Mouse (Mus musculus) embryonic facial prominence, embryonic 12.5 days (tissue): ENCODE measurements around the gene Eef1akmt3. TPM values are rescaled to one million over a fixed set of nuclear protein-coding genes. Genes with fewer than 3 reads are reported as not detected.
"Not testable (repeated sequence)": the region's sequence is repeated elsewhere in the genome, so short reads cannot be mapped to it uniquely, and the experiment has no call there.

Experiments
- ATAC-seq: fragments of 200-750 bp; cut with Nextera tagmentation; 2 replicates; pipeline ENCODE4 v1.8.0; 2017; ENCODE audit not compliant: insufficient number of reproducible peaks, insufficient read depth, low FRiP score, low TSS enrichment
- H3K27ac ChIP-seq: fragments of 300-500 bp; sonication (generic); 2 replicates; pipeline ENCODE4 v1.5.1; 2016; ENCODE audit warnings: mild to moderate bottlenecking
- H3K27me3 ChIP-seq: fragments of 300-500 bp; sonication (generic); 2 replicates; pipeline ENCODE4 v1.6.1; 2016; ENCODE audit warnings: mild to moderate bottlenecking, moderate library complexity
- H3K36me3 ChIP-seq: fragments of 300-500 bp; sonication (generic); 2 replicates; pipeline ENCODE4 v1.6.1; 2016; ENCODE audit warnings: mild to moderate bottlenecking
- H3K4me1 ChIP-seq: fragments of 300-500 bp; sonication (generic); 2 replicates; pipeline ENCODE4 v1.6.1; 2016
- H3K4me2 ChIP-seq: fragments of 300-500 bp; sonication (generic); replicated peaks from 2 replicates; pipeline ENCODE4 v1.6.1; 2016; ENCODE audit warnings: mild to moderate bottlenecking, moderate library complexity
- H3K4me3 ChIP-seq: fragments of 300-500 bp; sonication (generic); 2 replicates; pipeline ENCODE4 v1.5.1; 2016; ENCODE audit warnings: mild to moderate bottlenecking
- H3K9ac ChIP-seq: fragments of 300-500 bp; sonication (generic); 2 replicates; pipeline ENCODE4 v1.6.1; 2016; ENCODE audit warnings: mild to moderate bottlenecking, moderate library complexity
- H3K9me3 ChIP-seq: fragments of 300-500 bp; sonication (generic); 2 replicates; pipeline ENCODE4 v1.6.1; 2016; ENCODE audit warnings: mild to moderate bottlenecking, moderate library complexity
- WGBS: fragments of 180-500 bp; shearing (Covaris S2); methylation state at CpG from one replicate; pipeline ENCODE4 v1.1.7; 2016; 5-methylcytosine and 5-hydroxymethylcytosine counted together
- polyA plus RNA-seq: library from polyadenylated mRNA; unstranded; fragments of >200 nt; fragmentation: Nextera tagmentation; extraction: Ambion mirVana; gene quantifications from 2 replicates; pipeline ENCODE4 v1.2.1, GENCODE M21; 2016

Eef1akmt3 gene
- polyA plus RNA-seq, 1 experiment from 2014 or later, result 0.45 TPM

DNA sequence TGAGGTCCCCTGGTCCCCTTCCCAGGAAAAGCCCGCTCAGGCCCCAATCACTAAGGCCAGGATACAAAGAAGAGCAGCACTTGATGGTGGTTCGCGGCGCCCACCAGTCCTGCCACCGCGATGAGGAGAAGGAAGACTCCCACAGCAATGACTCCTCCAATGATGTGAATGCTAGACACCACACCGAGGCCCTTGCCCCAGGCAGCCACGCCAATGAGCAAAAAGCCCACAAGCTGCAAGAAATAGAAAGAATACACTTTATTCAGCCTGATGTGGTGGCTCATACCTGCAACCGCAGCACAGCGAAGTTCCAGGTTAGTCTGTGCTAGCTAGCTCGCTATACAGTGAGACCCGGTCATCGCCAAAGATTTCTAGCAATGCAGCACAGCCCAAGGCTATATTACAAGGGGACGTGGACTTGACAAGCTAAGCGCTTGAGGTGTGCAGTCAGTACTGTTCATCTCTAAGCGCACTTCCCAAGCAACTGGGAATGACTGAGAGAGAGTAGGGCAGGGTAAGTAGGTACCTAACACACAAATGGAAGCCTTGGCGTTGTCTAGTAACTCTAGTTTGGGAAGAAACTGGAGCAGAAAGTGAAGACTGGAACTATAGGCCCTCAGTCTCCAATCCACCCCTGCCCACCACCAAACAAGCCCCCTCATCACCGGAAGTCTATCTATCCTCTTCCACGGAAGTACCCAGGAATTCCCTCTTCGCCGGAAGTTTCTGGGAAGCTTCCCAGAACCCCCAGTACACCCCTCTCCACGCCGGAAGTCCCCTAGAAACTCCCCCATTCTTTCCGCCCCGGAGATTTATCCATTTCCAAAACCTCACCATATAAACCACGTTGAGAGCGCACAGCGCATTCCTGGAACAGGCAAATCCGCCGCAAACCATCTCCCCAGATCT is 28.2 kb upstream of the Eef1akmt3 start:
- Histone ChIP-seq H3K9ac (peak overlapping the region; percentile 74), H3K4me1 (peaks cover 31% of the 10 kb centered on the region), H3K9me3 (no peaks in the 10 kb centered on the region), H3K27me3 (no peaks in the 10 kb centered on the region), H3K36me3 (peaks cover 41% of the 10 kb centered on the region), H3K4me3 (peak overlapping the region; percentile 68), H3K27ac (peak overlapping the region; percentile 94), H3K4me2 (peak overlapping the region; percentile 94)
- 8% methylated on average over 30 of the region's 30 CpGs for WGBS
- peak; percentile 58; the same call in 1 of the 2 replicates for ATAC-seq

DNA sequence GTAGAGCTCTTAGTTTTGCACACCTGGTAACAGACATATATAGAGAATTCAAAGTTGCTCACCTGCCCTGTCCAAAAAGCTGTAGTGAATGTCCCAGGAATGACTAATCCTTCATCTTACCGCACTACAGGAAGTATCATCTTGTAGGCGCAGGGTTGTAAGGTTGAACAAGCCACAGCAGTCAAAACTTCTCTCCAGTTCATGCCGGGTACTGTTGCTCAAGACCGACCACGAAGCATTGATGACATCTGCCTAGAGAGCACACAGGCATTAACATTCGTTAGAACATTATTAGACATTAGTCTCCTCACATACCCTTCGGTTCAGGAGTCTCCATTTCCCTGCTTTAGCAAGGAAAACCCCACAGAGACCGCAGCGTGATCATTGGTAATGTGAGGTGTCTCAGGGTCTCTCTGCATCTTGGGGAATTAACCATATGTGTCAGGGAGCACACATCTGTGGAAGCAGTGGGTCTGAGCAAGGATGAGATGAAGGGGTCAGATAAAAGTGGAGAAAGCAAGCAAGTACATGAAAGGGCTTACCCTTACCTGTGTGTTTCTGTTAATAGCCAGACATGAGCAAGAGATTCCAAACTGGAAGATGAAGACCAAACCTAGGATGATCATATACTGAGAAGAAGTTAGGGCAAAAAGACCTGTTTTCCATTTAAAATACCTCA is 27.2 kb upstream of the Eef1akmt3 start:
- peaks cover 31% of the 10 kb centered on the region for H3K4me1 ChIP-seq
- H3K9ac ChIP-seq, result peak overlapping the region; percentile 74
- H3K36me3 ChIP-seq, result peaks cover 42% of the 10 kb centered on the region
- H3K4me2 ChIP-seq, result peak overlapping the region; percentile 94
- no peaks in the 10 kb centered on the region for H3K9me3 ChIP-seq
- no peak for ATAC-seq
- H3K27me3 ChIP-seq, result no peaks in the 10 kb centered on the region
- H3K27ac ChIP-seq, result peak overlapping the region; percentile 94
- 80% methylated on average over 9 of the region's 9 CpGs for WGBS
- H3K4me3 ChIP-seq, result peak overlapping the region; percentile 68

DNA sequence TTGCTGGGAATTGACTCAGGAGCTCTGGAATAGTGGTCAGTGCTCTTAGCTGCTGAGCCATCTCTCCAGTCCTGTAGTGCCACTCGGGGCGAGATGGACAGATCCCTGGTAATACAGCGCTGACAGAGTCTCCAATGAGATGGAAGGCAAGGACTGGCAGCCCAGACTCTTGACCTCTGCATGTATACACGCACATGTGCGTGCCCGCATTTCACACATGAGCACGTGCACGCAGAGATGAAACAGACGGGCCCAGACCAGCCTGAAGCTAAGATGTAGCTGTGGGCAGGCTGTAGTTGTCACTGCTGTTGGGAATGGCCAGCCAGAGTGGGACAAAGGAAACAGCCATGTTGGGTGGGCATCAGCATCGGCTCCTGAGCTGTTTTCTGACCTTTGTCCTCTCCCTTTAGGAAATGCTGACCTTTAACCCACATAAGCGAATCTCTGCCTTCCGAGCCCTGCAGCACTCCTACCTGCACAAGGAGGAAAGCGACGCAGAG is 25.3 kb upstream of the Eef1akmt3 start:
- WGBS, result 89% methylated on average over 14 of the region's 14 CpGs
- no peak overlapping the region for H3K9ac ChIP-seq
- H3K27ac ChIP-seq, result peak overlapping the region; percentile 30; the same call in 1 of the 2 replicates
- H3K4me3 ChIP-seq, result no peak overlapping the region
- H3K4me1 ChIP-seq, result peaks cover 31% of the 10 kb centered on the region
- H3K9me3 ChIP-seq, result no peaks in the 10 kb centered on the region
- H3K27me3 ChIP-seq, result peaks cover under 1% of the 10 kb centered on the region
- ATAC-seq, result no peak
- H3K4me2 ChIP-seq, result no peak overlapping the region; the same call in 1 of the 2 replicates
- H3K36me3 ChIP-seq, result peaks cover 42% of the 10 kb centered on the region

DNA sequence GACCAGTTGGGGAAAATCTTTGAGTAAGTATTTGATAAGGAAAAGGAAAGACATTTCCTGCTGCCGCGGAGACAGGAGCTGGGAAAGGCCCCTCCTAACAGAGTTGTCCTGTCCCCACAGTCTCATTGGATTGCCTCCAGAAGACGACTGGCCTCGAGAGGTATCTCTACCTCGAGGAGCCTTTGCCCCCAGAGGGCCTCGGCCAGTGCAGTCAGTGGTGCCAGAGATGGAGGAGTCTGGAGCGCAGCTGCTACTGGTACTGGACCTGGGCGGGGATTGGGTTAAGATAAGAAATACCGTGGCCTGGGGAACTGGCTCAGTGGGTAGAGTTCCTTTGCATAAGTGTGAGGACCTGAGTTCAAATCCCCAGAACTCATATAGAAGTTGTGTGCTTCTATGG is 24.7 kb upstream of the Eef1akmt3 start:
- Histone ChIP-seq H3K4me2 (no peak overlapping the region), H3K9me3 (no peaks in the 10 kb centered on the region), H3K4me3 (no peak overlapping the region), H3K4me1 (peaks cover 27% of the 10 kb centered on the region), H3K27me3 (peaks cover 4% of the 10 kb centered on the region), H3K36me3 (peaks cover 42% of the 10 kb centered on the region), H3K9ac (no peak overlapping the region), H3K27ac (no peak overlapping the region)
- WGBS, result 87% methylated on average over 9 of the region's 9 CpGs
- no peak for ATAC-seq

DNA sequence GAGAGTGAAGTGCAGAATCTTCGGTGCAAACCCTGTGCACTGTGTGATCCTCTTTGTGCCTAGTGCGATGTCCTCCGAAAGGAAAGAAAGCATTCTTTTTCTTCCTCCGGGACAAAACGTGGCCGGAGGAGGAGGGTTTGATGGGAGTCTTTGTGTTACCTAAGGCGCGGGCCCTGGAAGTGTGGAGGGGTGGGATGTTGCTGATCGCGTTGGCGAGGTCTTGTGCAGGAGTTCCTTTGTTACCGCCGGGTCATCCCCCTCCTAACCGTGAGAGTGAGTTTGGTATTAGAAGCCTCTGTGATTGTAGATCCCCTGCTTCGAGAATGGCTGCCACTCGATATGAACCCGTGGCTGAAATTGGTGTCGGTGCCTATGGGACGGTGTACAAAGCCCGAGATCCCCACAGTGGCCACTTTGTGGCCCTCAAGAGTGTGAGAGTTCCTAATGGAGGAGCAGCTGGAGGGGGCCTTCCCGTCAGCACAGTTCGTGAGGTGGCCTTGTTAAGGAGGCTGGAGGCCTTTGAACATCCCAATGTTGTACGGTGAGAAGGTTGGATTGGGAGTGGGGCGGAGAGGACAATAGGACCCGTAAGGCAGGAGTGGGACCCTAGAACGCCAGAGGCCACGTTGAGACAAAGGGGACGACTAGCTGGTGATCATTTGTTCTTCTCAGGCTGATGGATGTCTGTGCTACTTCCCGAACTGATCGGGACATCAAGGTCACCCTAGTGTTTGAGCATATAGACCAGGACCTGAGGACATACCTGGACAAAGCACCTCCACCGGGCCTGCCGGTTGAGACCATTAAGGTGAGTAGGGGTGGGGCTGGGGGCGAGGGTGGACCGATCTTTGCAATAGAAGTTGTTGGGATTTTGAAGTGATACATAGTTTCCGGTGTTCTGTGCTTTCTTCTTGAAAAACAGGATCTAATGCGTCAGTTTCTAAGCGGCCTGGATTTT is 22.9 kb upstream of the Eef1akmt3 start:
- Histone ChIP-seq H3K27me3 (peaks cover 15% of the 10 kb centered on the region), H3K4me2 (peak overlapping the region; percentile 81), H3K9ac (peak overlapping the region; percentile 98), H3K4me3 (peak overlapping the region; percentile 91), H3K4me1 (peaks cover 24% of the 10 kb centered on the region), H3K27ac (peak overlapping the region; percentile 72), H3K36me3 (peaks cover 42% of the 10 kb centered on the region), H3K9me3 (no peaks in the 10 kb centered on the region)
- no peak for ATAC-seq
- 13% methylated on average over 37 of the region's 37 CpGs for WGBS

DNA sequence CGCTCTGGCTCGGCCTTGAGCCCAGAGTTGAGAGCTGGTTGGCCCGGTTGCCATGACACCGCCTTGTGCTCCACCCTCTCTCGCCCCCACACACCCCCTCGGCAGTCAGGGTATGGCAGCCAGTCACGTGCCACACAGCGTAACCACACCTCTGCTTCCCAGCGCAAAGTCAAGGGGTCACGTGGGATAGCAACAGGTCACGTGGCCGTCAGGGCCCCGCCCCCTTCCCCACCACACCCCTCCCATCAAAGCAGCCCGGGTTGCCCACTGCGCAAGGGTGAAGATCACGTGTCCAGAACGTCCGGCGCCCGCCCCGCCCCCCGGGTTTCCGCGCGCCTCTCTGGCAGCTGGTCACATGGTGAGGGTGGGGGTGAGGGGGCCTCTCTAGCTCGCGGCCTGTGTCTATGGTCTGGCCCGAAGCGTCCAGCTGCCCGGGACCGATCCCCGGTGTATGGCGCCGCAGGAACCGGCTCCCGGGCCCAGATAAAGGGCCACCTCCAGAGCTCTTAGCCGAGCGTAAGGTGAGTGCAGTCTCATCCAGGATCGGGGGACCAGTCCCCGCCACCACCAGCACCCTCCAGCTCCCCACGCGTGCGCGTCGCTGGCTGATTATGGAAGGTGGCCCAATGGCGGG is 22.0 kb upstream of the Eef1akmt3 start, which contains the start of gene Cdk4:
Gene Cdk4 (plus strand): TSS at position 296 of the 634 bp plus-strand sequence.
- peak within 1 kb of the TSS; percentile 98 for H3K9ac ChIP-seq
- ATAC-seq, result peak; percentile 85
- peaks cover 22% of the 10 kb centered on the region for H3K27me3 ChIP-seq
- no peaks in the 10 kb centered on the region for H3K9me3 ChIP-seq
- peaks cover 39% of the 10 kb centered on the region for H3K36me3 ChIP-seq
- 0% methylated on average over 46 of the region's 46 CpGs for WGBS
- peaks cover 23% of the 10 kb centered on the region for H3K4me1 ChIP-seq
- H3K27ac ChIP-seq, result peak within 1 kb of the TSS; percentile 72
- H3K4me2 ChIP-seq, result peak within 1 kb of the TSS; percentile 81
- peak within 1 kb of the TSS; percentile 91 for H3K4me3 ChIP-seq

DNA sequence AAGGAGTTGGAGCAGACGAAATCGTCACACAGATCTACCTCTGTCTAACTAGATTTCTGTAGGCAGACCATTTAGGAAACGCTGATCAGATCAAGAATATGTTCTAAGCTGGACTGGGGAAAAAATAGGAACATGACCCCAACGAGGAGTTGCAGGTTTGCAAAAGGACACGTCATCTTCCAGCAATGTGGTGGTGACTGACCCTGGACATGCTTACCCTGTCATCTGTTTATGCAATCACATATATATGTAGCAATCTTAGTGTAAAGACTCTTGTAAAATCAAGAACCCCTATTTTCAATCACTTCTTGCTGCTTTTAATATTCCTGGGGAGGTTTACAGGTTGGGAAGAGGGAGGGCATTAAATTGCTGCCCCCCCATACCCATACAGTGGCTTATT is 21.2 kb upstream of the Eef1akmt3 start:
- Histone ChIP-seq H3K27ac (no peak overlapping the region), H3K36me3 (peaks cover 30% of the 10 kb centered on the region), H3K4me3 (no peak overlapping the region), H3K4me1 (peaks cover 21% of the 10 kb centered on the region), H3K9ac (no peak overlapping the region), H3K9me3 (no peaks in the 10 kb centered on the region), H3K27me3 (peaks cover 22% of the 10 kb centered on the region), H3K4me2 (no peak overlapping the region)
- no peak for ATAC-seq
- WGBS, result 81% methylated on average over 5 of the region's 5 CpGs

DNA sequence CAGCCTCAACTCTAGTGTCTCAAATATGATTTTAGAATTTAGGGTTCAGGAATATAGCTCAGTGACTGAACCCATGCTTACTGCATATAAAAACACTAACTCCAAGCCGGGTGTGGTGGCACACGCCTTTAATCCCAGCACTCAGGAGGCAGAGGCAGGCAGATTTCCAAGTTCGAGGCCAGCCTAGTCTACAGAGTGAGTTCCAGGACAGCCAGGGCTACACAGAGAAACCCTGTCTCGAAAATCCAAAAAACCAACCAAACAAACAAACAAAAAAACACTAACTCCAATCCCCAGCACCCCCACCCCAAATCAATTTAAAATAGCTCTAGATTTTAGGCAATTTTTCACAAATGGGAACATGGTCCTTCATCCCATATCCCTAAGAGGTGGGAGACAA is 20.8 kb upstream of the Eef1akmt3 start:
- not testable (repeated sequence) for H3K9ac ChIP-seq, H3K27ac ChIP-seq, H3K9me3 ChIP-seq, H3K4me2 ChIP-seq, ATAC-seq, H3K4me3 ChIP-seq
- Histone ChIP-seq H3K36me3 (peaks cover 29% of the 10 kb centered on the region), H3K4me1 (peaks cover 21% of the 10 kb centered on the region), H3K27me3 (peaks cover 26% of the 10 kb centered on the region)
- WGBS, result 85% methylated on average over 4 of the region's 4 CpGs

DNA sequence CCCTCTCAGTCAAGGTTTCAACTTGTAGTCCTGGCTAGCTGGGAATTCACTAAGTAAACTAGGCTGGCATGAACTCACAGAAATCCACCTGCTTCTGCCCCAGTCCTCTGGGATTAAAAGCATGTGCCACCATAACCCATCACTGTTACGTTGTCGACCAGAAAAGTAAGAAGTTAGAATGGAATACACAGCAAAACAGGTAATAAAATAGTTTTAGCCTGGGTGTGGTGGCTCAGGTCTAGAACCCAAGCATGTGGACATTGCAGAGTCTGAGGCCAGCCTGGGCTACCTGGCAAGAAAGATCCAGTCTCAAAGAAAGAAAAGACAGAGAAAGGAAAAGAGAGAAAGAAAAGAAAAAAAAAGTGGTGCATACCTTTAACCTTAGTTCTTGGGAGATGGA is 20.2 kb upstream of the Eef1akmt3 start:
- no peak for ATAC-seq
- Histone ChIP-seq H3K9me3 (no peaks in the 10 kb centered on the region), H3K4me1 (peaks cover 21% of the 10 kb centered on the region), H3K27me3 (peaks cover 28% of the 10 kb centered on the region), H3K27ac (no peak overlapping the region), H3K4me2 (no peak overlapping the region), H3K36me3 (peaks cover 27% of the 10 kb centered on the region), H3K4me3 (no peak overlapping the region), H3K9ac (no peak overlapping the region)
- 74% methylated on average over 2 of the region's 2 CpGs for WGBS

DNA sequence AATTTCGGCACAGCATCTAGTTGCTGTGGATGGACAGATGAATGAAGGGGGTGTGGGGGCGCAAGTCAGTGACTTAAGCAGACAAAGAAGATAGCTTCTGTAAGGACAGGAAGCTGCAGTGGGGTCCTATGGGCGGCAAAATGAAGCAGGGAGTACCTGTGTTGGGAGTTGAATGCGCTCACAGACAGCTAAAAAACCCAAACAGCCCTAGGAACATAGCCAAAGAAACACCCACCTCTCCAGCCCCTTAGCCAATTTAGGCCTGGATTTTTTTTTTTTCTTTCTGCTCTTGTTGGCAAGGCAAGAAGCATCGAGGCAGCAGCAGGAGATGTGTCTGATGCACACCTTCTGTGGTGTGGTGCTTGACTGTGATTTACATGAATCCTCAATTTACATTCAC is 19.8 kb upstream of the Eef1akmt3 start:
- H3K27me3 ChIP-seq, result peaks cover 28% of the 10 kb centered on the region
- 30% methylated on average over 5 of the region's 5 CpGs for WGBS
- H3K27ac ChIP-seq, result 0 out of 2 replicates have a peak overlapping the region, but pooled peaks have one; percentile 1
- H3K9ac ChIP-seq, result no peak overlapping the region; the same call in 1 of the 2 replicates
- H3K36me3 ChIP-seq, result peaks cover 27% of the 10 kb centered on the region
- 0 out of 2 replicates have a peak overlapping the region, but pooled peaks have one; percentile 88 for H3K4me3 ChIP-seq
- H3K4me2 ChIP-seq, result no peak overlapping the region
- no peaks in the 10 kb centered on the region for H3K9me3 ChIP-seq
- H3K4me1 ChIP-seq, result peaks cover 21% of the 10 kb centered on the region
- no peak for ATAC-seq
